Mouse (Mus musculus) embryo, embryonic 11.5 days (tissue): ENCODE data around the gene Phip.

Source experiments
- DNase-seq: peaks from one replicate; pipeline ENCODE4 v3.0.0-alpha.2; 2012; ENCODE audit warnings: low read depth, low spot score

The Phip gene

GRCm38 (mm10) chr9:82867698-82868097 lies 107.6 kb downstream of the Phip start:
- no peak for DNase-seq

- no peak for DNase-seq
These were observed 109.2 kb downstream of the Phip start for GRCm38 (mm10) chr9:82866121-82866520.

GRCm38 (mm10) chr9:82861775-82862430 lies 113.4 kb downstream of the Phip start:
- DNase-seq, result no peak

- DNase-seq, result no peak
These were observed 114.0 kb downstream of the Phip start for GRCm38 (mm10) chr9:82861316-82861715.

- no peak for DNase-seq
These were observed 114.5 kb downstream of the Phip start for GRCm38 (mm10) chr9:82860805-82861204.

GRCm38 (mm10) chr9:82856241-82856640 lies 119.1 kb downstream of the Phip start:
- no peak for DNase-seq

- DNase-seq, result no peak
These were observed 120.2 kb downstream of the Phip start for GRCm38 (mm10) chr9:82854973-82855614.

GRCm38 (mm10) chr9:82854040-82854439 lies 121.3 kb downstream of the Phip start:
- peak; percentile 27 for DNase-seq

- DNase-seq, result no peak
These were observed 132.6 kb downstream of the Phip start for GRCm38 (mm10) chr9:82842671-82843070.

GRCm38 (mm10) chr9:82835921-82836320 lies 139.4 kb downstream of the Phip start:
- DNase-seq, result no peak

GRCm38 (mm10) chr9:82831891-82832290 lies 143.4 kb downstream of the Phip start:
- no peak for DNase-seq

GRCm38 (mm10) chr9:82829693-82830430 lies 145.5 kb downstream of the Phip start:
- DNase-seq, result peak; percentile 84

GRCm38 (mm10) chr9:82829007-82829689 lies 146.2 kb downstream of the Phip start, which contains the start of gene Irak1bp1:
Irak1bp1 (plus strand) TSS chr9:82829540.
- no peak for DNase-seq

- no peak for DNase-seq
These were observed 148.9 kb downstream of the Phip start for GRCm38 (mm10) chr9:82826426-82826825.
